Mouse (Mus musculus) mouse embryonic stem cell (cell line): ENCODE measurements around the gene Ncoa3.

Source experiments
- in situ Hi-C, 2 experiments: fragments of 300-500 bp; cut with MboI; formaldehyde crosslinking; loops; 1 replicate in 1 of 2; 3 replicates in 1 of 2; pipeline ENCODE4 v1.14.3; 2019 to 2020; ENCODE audit warnings: low sequenced_read_pairs in 2 of 2, low pct_unique_long_range_greater_than_20kb in 1 of 2, mixed read lengths in 1 of 2; ENCODE audit not compliant: unreplicated experiment in 1 of 2

Ncoa3 gene

DNA sequence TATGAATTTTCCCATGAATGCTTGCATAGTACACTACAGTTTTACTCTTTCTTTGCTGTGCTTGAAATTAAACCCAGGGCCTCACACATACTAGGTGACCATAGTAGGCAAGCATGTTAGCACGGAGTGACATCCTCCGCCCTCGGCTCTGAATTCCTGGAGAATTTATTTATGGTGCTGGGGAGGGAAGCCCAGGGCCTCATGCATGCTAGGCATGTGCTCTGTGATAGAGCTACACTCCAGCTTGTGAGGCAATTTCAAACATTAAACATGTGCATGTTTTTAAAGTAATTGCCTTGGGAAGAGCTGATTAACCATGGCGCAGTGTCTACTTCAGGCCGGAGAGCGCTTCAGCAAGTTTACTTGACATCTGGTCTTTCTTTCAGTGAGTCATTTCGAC lies 56.4 kb downstream of the Ncoa3 start:
- in situ Hi-C loops = loop anchor here (5.0 to 25.0 kb wide), 2 partner anchors 127 to 262 kb away; no protein-coding TSS in a partner anchor

DNA sequence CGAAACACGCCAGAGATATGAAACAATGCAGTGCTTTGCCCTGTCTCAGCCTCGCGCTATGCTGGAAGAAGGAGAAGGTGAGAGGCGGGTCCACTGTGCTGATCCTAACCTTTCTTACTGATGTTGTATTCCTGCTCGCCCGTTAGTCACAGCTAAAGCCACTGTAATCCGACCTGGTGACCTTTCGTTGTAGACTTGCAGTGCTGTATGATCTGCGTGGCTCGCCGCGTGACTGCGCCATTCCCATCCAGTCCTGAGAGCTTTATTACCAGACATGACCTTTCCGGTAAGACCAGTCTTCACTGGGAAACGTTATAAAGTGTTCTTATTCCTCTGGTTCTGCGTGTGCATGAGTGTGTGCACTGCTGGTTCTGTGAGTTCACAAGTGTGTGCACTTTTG lies 59.0 kb downstream of the Ncoa3 start:
- in situ Hi-C loops = no loop called here

DNA sequence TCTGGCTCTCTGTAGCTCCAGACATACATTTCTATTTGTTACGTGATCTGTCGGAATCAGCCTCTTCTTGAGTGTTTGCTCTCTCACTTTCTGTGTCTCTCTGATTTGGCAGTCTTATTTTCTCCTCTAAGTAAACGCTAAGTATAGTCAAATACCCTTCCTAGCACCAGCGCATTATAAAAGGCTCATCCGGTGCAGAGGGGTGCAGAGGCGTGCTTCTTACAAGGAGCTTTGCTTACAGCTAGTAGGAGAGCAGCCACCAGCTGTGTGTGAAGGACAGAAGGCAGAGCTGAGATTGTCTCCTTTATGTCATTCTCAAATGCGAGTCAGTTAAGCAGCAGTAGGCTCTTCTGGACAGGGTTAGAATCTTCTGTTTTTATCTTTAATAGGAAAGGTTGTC lies 59.5 kb downstream of the Ncoa3 start:
- in situ Hi-C loops = no loop called here

DNA sequence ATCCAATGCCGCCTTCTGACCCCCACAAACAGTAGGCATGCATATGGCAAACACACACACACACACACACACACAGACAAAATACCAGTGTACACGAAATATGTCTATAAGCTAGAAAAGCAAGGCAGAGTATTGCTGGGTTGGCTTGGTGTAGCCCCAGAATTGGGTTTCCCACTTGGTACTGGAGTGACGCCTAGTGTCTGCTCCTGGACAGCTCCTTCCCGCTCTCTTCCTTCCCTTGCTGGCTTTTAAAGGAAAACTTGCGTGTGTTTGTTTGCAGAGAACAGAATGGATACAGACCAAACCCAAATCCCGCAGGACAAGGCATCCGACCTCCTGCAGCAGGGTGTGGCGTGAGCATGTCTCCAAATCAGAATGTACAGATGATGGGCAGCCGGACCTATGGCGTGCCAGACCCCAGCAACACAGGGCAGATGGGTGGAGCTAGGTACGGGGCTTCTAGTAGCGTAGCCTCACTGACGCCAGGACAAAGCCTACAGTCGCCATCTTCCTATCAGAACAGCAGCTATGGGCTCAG lies 61.6 kb downstream of the Ncoa3 start:
- in situ Hi-C loops = no loop called here

DNA sequence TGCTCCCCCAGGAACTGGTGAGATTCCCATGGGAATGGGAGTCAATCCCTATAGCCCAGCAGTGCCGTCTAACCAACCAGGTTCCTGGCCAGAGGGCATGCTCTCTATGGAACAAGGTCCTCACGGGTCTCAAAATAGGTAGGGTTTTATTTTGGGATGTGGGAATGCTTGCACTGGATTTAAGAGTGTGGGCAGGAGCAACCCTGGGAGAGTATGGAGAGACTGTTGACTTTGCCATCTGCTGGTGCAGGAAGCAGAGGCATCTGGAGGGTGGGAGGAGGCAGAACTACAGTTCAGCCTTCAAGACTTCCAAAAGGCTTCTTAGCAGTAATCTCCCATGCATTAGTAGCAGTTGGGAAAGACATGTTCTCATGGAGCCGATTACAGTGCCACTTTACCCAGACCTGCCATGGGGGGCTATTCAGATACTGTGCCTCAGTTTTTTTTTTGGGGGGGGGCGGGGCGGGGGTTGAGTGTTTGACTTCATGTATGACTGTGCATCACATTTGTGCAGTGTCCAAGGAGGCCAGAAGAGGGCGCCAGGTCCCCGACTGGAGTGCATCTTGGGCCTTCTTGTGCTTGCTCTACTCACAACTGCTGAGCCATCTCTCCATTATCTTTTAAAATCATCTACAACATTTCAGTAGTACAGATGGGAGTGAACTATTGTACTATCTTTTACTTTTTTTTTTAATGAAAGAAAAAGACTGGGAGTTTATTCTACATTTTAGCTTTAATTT lies 67.4 kb downstream of the Ncoa3 start:
- in situ Hi-C loops = no loop called here

DNA sequence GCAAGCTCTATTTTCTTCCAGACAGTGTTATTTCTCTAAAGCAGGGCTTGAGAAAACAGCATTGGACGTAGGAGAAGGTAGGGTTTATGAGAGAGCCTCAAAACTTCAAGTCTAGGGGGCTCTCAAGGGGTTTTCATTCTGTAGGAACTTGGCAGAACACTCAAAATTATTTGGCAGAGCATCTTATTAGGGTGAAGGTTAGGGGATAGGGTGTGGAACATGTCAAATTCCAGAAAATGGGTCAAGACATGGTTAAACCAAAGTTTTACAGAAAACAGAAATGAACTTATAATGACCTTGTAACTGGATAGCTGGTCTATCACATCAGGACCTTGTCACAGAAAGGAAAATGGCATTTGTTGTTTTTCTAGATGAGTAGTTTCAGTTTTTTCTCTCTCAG lies 69.6 kb downstream of the Ncoa3 start:
- in situ Hi-C loops = no loop called here

DNA sequence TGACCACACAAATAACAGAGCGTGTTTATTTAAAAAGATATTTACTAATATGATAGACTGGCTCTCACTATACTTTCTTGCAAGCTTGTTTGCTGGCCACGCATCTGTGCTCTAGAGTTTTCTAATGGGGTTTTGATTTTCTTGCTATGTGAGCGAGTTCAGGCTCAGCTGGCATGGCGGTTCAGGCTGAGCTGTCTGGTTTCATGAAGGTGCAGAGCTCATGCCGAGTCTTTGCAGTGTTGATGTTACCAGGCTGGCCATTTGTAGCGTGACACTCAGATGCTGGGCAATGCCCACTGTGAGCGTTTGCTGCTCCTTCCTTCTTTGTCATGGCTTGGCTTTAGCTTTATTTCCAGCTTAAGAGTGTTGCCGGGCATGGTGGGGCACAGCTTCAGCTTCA lies 70.0 kb downstream of the Ncoa3 start:
- in situ Hi-C loops = no loop called here

DNA sequence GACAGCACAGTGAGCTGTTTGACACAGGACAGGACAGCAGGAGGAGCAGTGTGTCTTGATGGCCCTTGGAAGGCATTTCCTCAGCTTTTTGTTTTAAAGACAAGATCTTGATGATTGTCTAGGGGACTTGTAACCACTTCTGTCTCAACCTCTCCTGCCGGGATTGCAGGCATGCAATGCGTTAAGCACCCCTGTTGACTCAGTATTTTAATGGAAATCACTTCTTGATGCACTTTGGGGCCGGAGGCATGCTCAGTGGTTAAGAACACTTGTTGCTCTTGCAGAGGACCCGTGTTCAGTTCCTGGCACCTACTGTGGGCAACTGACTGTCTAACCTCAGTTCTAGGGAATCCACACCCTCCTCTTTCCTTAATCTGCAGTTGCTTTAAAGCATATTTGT lies 74.0 kb downstream of the Ncoa3 start:
- in situ Hi-C loops = no loop called here

DNA sequence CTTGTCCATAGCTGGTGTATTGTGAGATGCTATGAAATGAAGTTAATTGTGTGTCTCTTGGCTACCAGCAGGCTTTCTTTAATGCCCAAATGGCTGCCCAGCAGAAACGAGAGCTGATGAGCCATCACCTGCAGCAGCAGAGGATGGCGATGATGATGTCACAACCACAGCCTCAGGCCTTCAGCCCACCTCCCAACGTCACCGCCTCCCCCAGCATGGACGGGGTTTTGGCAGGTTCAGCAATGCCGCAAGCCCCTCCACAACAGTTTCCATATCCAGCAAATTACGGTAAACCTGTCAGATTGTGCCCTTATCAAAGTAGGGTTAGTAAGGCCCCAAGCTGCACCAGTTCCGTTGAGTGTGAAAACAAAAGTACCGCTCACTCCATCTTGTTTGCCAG lies 75.8 kb downstream of the Ncoa3 start:
- in situ Hi-C loops = no loop called here

DNA sequence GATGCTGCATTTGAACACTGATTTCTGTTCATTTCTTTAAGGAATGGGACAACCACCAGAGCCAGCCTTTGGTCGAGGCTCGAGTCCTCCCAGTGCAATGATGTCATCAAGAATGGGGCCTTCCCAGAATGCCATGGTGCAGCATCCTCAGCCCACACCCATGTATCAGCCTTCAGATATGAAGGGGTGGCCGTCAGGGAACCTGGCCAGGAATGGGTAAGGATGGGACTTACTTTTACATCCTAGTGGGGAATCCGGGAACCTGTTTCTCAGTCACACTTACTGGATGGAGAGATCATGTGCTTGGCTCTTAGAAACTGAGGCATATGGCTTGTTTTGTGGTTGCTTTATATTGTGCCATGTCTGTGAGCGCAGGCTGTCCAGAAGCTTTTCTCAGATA lies 76.7 kb downstream of the Ncoa3 start:
- in situ Hi-C loops = no loop called here

DNA sequence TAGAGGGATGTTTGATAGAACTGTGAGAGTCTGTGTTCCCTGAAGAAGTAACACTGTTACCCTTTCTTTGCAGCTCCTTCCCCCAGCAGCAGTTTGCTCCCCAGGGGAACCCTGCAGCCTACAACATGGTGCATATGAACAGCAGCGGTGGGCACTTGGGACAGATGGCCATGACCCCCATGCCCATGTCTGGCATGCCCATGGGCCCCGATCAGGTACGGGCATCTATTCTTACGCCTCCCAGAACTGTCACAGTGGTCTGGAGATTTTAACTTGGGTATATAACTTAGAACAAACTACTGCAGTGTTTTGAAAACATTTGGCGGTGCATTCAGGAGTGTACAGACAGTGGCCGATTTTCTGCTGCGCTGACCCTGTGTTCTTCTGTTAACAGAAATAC lies 77.3 kb downstream of the Ncoa3 start:
- in situ Hi-C loops = no loop called here

DNA sequence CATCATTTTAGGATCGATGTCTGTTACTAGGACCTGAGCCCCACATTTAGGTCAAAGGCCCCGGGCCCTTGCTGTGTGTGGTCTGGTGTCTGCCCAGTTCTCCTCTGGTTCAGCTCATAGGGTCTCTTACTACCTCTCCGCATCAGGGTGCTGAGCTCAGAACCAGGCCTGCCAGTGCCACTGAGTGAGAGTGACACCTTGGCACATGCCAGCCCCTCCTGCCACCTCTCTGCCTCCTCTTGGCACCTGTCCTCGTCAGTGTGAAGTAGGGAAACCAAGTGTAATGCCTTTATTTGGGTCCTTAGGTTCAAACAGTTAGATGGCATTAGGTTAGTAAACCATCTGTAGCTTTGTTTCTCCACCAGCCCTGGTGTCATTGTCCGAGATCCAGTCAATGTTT lies 79.0 kb downstream of the Ncoa3 start:
- in situ Hi-C loops = no loop called here

DNA sequence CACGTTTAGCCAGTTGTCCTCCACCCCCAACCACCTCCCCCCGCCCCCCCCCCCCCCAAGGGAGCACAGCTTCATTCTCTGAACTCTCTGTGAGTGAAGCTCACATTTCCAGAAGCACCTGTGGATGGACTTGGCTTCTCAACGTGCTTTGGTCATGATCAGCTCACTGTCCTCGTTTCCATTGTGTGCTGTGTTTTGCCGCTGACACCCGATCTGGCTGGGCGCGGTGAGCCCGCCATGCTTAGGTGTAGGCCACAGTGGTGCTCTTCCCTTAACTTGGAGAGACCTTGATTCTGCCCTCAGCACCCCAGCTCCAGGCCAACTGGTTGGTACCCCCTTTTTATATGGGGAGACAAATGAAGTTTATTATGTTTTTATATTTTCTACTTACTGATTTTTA lies 79.5 kb downstream of the Ncoa3 start:
- in situ Hi-C loops = no loop called here

DNA sequence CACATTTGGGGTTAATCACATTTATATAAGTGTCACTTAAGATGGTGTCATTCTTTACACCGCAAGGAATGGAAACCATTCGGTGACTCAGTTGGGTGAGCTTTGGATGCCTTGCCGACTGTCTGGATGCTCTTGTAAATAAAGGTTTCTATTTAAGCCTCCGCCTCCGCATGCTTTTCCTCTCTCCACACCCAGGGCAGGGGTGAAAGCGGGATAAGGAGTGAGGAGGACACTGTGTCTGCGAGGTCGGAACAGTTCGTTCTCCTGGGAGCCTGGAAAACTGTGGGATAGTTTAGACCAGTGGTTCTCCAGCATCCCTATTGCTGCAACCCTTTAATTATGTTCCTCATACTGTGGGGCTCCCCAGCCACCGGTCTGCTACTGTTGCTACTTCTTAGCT lies 80.6 kb downstream of the Ncoa3 start:
- in situ Hi-C loops = no loop called here

DNA sequence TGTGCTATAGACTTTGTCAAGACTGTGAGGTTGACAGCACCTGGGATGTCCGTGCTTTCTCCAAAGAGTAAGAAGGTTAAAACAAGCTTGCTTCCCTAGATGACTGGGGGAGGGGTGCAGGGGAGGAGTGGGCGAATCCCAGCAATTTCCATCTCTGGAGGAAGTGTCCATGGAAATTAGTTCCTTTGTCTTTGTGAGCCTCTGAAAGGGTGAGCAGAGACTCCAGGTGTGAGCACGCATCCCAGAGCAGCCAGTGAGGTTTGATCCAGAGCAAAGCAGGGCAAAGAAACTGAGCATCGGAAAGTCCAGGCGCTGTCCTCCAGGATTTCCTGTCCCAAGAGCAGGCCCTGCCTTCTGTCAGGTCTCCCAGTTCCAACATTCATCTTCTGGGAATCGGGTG lies 81.9 kb downstream of the Ncoa3 start:
- in situ Hi-C loops = no loop called here

DNA sequence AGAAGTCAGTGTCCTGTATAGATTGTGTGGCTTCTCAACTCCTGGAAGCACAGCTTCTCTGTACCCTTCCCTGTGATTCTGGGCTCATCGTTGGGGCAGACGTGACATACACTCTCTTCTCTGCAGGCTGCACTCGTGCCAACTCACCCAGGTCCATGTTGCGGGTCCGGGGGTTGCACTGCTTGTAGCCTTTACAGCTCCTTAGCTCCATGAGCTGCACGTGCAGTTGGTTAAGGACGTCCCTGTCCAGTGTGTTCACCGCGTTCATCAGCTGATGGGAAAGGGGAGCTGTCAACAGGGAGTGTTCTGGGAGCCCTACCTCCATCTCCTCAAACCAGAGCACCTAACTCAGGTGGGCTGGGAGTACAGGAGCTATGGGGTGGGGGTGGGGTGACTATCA lies 84.9 kb downstream of the Ncoa3 start:
- in situ Hi-C loops = loop anchor here (25.0 kb wide), 3 partner anchors 260 to 710 kb away; partner anchors contain the start of gene Trp53rkb (in 1 of the 2)

DNA sequence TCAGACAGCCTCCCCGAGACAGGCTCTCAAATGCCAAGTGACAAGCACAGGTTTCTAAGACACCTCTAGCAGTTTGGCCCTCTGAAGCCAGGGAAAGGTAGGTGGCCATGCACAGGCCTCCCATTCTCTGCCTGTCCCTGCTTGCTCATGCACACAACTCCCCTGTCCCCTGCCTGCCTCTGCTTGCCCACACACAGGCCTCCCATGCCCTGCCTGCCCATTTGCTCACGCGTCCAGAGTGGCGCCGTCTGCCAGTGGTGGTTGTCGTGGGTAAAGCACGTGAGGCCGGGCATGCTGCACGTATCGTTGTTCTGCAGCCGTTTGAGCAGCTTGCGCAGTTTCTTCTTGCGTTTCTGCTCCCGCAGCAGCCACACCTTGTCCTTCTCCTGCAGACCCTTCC lies 86.8 kb downstream of the Ncoa3 start:
- in situ Hi-C loops = loop anchor here (25.0 kb wide), 3 partner anchors 258 to 708 kb away; partner anchors contain the start of gene Trp53rkb (in 1 of the 2)

DNA sequence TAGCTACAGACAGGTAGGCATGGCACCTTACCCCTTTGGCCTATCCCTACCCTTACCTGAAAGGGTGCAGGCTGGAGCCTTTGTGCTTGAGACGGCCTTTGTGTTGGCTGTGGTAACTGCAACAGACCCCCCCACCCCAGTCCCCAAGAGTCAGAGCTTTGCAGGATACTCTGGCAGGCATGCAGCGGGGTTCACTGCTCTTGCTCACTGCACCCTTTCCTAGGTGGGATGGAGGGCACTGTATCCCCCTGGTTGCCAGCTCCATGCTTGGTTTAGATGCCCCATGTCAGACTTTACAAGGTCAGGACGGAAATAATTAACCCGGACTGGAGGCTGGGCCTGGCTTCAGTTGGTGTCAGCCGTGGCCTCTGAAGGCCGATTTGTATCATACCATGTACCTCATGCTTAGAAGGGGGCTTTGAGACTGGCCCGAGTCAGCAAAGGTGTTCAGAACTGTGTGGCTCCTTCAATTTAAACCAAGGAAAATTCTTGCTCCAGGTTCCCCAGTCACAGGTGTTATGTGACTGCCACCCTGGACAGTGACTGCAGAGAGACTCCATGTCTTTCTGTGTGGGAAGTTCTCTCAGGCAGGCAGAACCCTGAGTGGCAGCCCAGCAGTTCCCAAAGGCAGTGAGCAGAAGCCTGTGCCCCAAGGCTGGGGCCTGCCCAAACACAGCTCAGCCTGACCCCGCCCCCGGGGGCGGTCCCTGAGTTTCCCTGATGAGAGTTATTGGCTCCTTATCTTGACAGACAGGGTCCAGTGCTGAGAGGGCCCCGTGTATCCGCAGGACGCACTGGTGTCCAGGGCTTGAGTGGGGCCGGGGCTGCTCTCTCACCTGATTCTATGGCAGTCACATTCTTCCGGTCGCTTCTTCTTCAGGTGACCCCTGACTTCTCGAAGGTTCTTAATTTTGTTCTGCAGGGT lies 87.8 kb downstream of the Ncoa3 start:
- in situ Hi-C loops = loop anchor here (25.0 kb wide), 3 partner anchors 257 to 707 kb away; partner anchors contain the start of gene Trp53rkb (in 1 of the 2)
